Mouse (Mus musculus) limb, embryonic 14.5 days (tissue): ENCODE results near the gene 1700030J22Rik. TPM values are rescaled to one million over a fixed set of nuclear protein-coding genes. Genes with fewer than 3 reads are reported as not detected.

Experiments used
- ATAC-seq: fragments of 200-750 bp; cut with Nextera tagmentation; 2 replicates; pipeline ENCODE4 v1.8.0; 2017; ENCODE audit warnings: low read depth, moderate number of reproducible peaks, moderate TSS enrichment; ENCODE audit not compliant: low FRiP score
- DNase-seq: peaks from one replicate; pipeline ENCODE4 v3.0.0-alpha.2; 2015; ENCODE audit warnings: low spot score
- H3K27ac ChIP-seq: fragments of 300-500 bp; sonication (generic); replicated peaks from 2 replicates; pipeline ENCODE4 v1.5.1; 2014; ENCODE audit warnings: low read depth, mild to moderate bottlenecking, low read length, moderate library complexity, mixed read lengths
- H3K27me3 ChIP-seq: fragments of 300-500 bp; sonication (generic); 2 replicates; pipeline ENCODE4 v1.6.1; 2014; ENCODE audit warnings: low read length, mixed read lengths; ENCODE audit not compliant: control insufficient read depth, insufficient read depth
- H3K36me3 ChIP-seq: fragments of 300-500 bp; sonication (generic); 2 replicates; pipeline ENCODE4 v1.6.1; 2014; ENCODE audit warnings: mild to moderate bottlenecking, low read length, moderate library complexity, mixed read lengths; ENCODE audit not compliant: control insufficient read depth, insufficient read depth
- H3K4me1 ChIP-seq: fragments of 300-500 bp; sonication (generic); 2 replicates; pipeline ENCODE4 v1.6.1; 2014; ENCODE audit warnings: antibody characterized with exemption, low read length, mixed read lengths; ENCODE audit not compliant: control insufficient read depth, insufficient read depth
- H3K4me2 ChIP-seq: fragments of 300-500 bp; sonication (generic); replicated peaks from 2 replicates; pipeline ENCODE4 v1.6.1; 2014; ENCODE audit warnings: low read depth, mild to moderate bottlenecking, low read length, moderate library complexity; ENCODE audit not compliant: severe bottlenecking
- H3K4me3 ChIP-seq: fragments of 300-500 bp; sonication (generic); replicated peaks from 2 replicates; pipeline ENCODE4 v1.5.1; 2014; ENCODE audit warnings: low read length
- H3K9ac ChIP-seq: fragments of 300-500 bp; sonication (generic); 2 replicates; pipeline ENCODE4 v1.6.1; 2014; ENCODE audit warnings: mild to moderate bottlenecking, low read depth, low read length, moderate library complexity; ENCODE audit not compliant: severe bottlenecking
- H3K9me3 ChIP-seq: fragments of 300-500 bp; sonication (generic); 2 replicates; pipeline ENCODE4 v1.6.1; 2016; ENCODE audit warnings: low read length; ENCODE audit not compliant: control insufficient read depth
- POLR2A ChIP-seq: fragments of 200-500 bp; IDR thresholded peaks from 2 replicates; pipeline ENCODE4 v1.8.0; 2012; ENCODE audit warnings: inconsistent platforms, mild to moderate bottlenecking, moderate library complexity, borderline replicate concordance; ENCODE audit not compliant: insufficient read depth, insufficient read length; ENCODE audit errors: extremely low read depth
- WGBS: fragments of 180-500 bp; shearing (Covaris S2); extraction: QIAGEN DNeasy Blood & Tissue Kit; methylation state at CpG from one replicate; pipeline ENCODE4 v1.1.7; 2014; 5-methylcytosine and 5-hydroxymethylcytosine counted together
- polyA plus RNA-seq, 2 experiments: library from polyadenylated mRNA; depleted of rRNA in 1 of 2; stranded (reverse) in 1 of 2; unstranded in 1 of 2; fragments of >200 nt; fragmentation: Nextera tagmentation in 1 of 2; extraction: Ambion mirVana in 1 of 2; gene quantifications; 2 replicates each; pipeline versions ENCODE4 v1.2.1 to v1.2.3; 2012 to 2014

The 1700030J22Rik gene
- polyA plus RNA-seq (2012; rRNA removed) (1.1 and 1.4 TPM in 2 replicates), polyA plus RNA-seq (2014; fragmentation: Nextera tagmentation; extraction: Ambion mirVana) (0.74 and 0.95 TPM in 2 replicates)

GRCm38 (mm10) chr8:116978631-116979256, at the start of gene 1700030J22Rik:
TSS of gene 1700030J22Rik (minus strand) at chr8:116978959.
- peak within 1 kb of the TSS; percentile 88 for H3K4me2 ChIP-seq
- H3K9ac ChIP-seq = peak within 1 kb of the TSS; percentile 38
- no peaks in the 10 kb centered on the region for H3K9me3 ChIP-seq
- peak; percentile 99 for ATAC-seq
- no peaks in the 10 kb centered on the region for H3K27me3 ChIP-seq
- TF ChIP-seq POLR2A = no peak
- H3K4me3 ChIP-seq = peak within 1 kb of the TSS; percentile 80
- DNase-seq = peak; percentile 99
- 0% methylated on average over 43 of the region's 46 CpGs for WGBS
- H3K36me3 ChIP-seq = peaks cover 13% of the 10 kb centered on the region
- H3K27ac ChIP-seq = no peak within 1 kb of the TSS
- peaks cover 10% of the 10 kb centered on the region for H3K4me1 ChIP-seq

- no peak for TF ChIP-seq POLR2A
- no peaks in the 10 kb centered on the region for H3K27me3 ChIP-seq
- no peaks in the 10 kb centered on the region for H3K36me3 ChIP-seq
- WGBS = 84% methylated on average over 5 of the region's 5 CpGs
- no peak overlapping the region for H3K4me3 ChIP-seq
- H3K4me2 ChIP-seq = no peak overlapping the region
- H3K9ac ChIP-seq = no peak overlapping the region
- H3K4me1 ChIP-seq = no peaks in the 10 kb centered on the region
- no peaks in the 10 kb centered on the region for H3K9me3 ChIP-seq
- H3K27ac ChIP-seq = no peak overlapping the region
- ATAC-seq (no peak), DNase-seq (no peak)
These were observed 48.8 kb upstream of the 1700030J22Rik start for GRCm38 (mm10) chr8:117027601-117028000.

- Histone ChIP-seq H3K9me3 (no peaks in the 10 kb centered on the region), H3K36me3 (no peaks in the 10 kb centered on the region), H3K27me3 (no peaks in the 10 kb centered on the region), H3K4me1 (no peaks in the 10 kb centered on the region), H3K27ac (no peak overlapping the region), H3K4me3 (no peak overlapping the region), H3K4me2 (no peak overlapping the region), H3K9ac (no peak overlapping the region)
- TF ChIP-seq POLR2A = no peak
- no peak for ATAC-seq
- no peak for DNase-seq
- 73% methylated on average over 1 of the region's 1 CpGs for WGBS
These were observed 43.7 kb upstream of the 1700030J22Rik start for GRCm38 (mm10) chr8:117022297-117022993.

- Histone ChIP-seq H3K9me3 (no peaks in the 10 kb centered on the region), H3K4me1 (no peaks in the 10 kb centered on the region), H3K27ac (no peak overlapping the region), H3K9ac (no peak overlapping the region), H3K27me3 (no peaks in the 10 kb centered on the region), H3K4me2 (no peak overlapping the region), H3K36me3 (no peaks in the 10 kb centered on the region), H3K4me3 (no peak overlapping the region)
- DNase-seq (peak; percentile 57), ATAC-seq (no peak)
- TF ChIP-seq POLR2A = no peak
- 73% methylated on average over 18 of the region's 18 CpGs for WGBS
These were observed 40.8 kb upstream of the 1700030J22Rik start for GRCm38 (mm10) chr8:117019323-117020275.

GRCm38 (mm10) chr8:117017896-117018295, 39.1 kb upstream of the 1700030J22Rik start:
- H3K9ac ChIP-seq = no peak overlapping the region
- no peak for ATAC-seq
- H3K36me3 ChIP-seq = no peaks in the 10 kb centered on the region
- no peaks in the 10 kb centered on the region for H3K4me1 ChIP-seq
- 89% methylated on average over 4 of the region's 4 CpGs for WGBS
- no peak overlapping the region for H3K4me2 ChIP-seq
- DNase-seq = no peak
- H3K4me3 ChIP-seq = no peak overlapping the region
- no peaks in the 10 kb centered on the region for H3K9me3 ChIP-seq
- no peak for TF ChIP-seq POLR2A
- no peak overlapping the region for H3K27ac ChIP-seq
- H3K27me3 ChIP-seq = no peaks in the 10 kb centered on the region
